Mouse (Mus musculus): ENCODE measurements around the gene Nat8f6. TPM values are rescaled to one million over a fixed set of nuclear protein-coding genes. Genes with fewer than 3 reads are reported as not detected.

Nat8f6 gene
- polyA plus RNA-seq (2015; fragmentation: Illumina TruSeq; extraction: RNeasy Lipid Tissue Mini Kit (QIAGEN cat#74804); ENCODE audit: low read depth, low replicate concordance), result 0.98 TPM

GRCm38 (mm10) chr6:85820837-85821236 is at the start of gene Nat8f6, which contains the start of gene Nat8f5:
Gene Nat8f6 (minus strand): TSS chr6:85820954.
Gene Nat8f5 (minus strand): TSS chr6:85820972.

DNA sequence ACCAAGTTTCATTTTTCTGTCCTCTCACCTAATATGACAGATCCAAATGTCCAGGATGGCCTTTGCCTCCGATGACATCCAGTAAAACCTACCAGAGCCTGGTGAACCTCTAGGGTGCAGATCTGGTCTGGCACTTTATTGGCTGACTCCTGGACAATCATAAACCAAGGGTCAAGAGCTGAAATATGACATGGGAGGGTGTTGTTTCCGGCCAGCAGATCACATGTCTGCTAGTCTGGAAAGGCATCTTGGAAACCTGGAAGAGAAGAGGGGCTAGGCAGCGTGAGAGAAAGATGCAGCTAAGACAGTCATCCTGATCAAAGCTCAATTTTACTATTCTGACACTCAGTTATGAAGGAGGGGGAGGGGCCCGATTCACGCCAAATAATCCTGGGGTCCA is 48.3 kb upstream of the Nat8f6 start, which contains the start of gene Nat8f2:
Nat8f2 (minus strand) TSS at position 153 of the 400 bp plus-strand sequence.

DNA sequence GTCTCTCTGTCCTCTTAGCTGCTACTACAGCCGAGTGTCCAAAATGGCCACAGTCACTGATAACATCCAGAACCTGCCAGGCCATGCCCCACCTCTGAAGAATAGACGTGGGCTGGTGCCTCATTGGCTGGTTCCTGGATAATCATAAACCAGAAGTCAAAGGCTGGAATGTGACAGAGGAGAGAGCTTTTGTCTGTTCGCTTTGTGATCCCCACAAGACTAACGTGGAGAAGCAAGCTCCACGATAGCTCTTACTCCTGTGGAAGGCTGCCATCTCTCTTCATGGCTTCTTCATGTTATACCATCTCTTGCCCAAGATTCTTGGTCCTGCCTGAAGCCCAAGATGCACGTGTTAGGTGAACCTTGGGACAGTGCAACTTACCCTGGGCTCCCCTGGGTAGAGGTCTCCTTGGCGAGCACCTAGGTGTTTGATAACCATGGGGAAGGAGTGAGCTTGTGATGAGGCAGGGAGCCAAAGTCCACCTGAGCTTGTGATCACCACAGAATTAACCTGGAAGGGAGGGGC is 11.1 kb upstream of the Nat8f6 start, which contains the start of gene Nat8:
Nat8 (minus strand) TSS at position 287 of the 526 bp plus-strand sequence.

GRCm38 (mm10) chr6:85765532-85765931 is 55.2 kb downstream of the Nat8f6 start, which contains the start of gene Nat8f3:
Gene Nat8f3 (minus strand): TSS chr6:85765754.

Other genes with a start within 250 kb of the Nat8f6 start
- gene Alms1, start 233.4 kb downstream of the Nat8f6 start, polyA plus RNA-seq (2015; fragmentation: Illumina TruSeq; extraction: RNeasy Lipid Tissue Mini Kit (QIAGEN cat#74804); ENCODE audit: low read depth, low replicate concordance), result 3.9 TPM
- gene Nat8f7, start 107.7 kb downstream of the Nat8f6 start, polyA plus RNA-seq (2015; fragmentation: Illumina TruSeq; extraction: RNeasy Lipid Tissue Mini Kit (QIAGEN cat#74804); ENCODE audit: low read depth, low replicate concordance), result 1.00 TPM
- 11.6 TPM for gene Nat8f3, start 55.2 kb downstream of the Nat8f6 start, polyA plus RNA-seq (2015; fragmentation: Illumina TruSeq; extraction: RNeasy Lipid Tissue Mini Kit (QIAGEN cat#74804); ENCODE audit: low read depth, low replicate concordance)
- 5.1 TPM for gene Nat8f5, start within 50 bp of the Nat8f6 start, polyA plus RNA-seq (2015; fragmentation: Illumina TruSeq; extraction: RNeasy Lipid Tissue Mini Kit (QIAGEN cat#74804); ENCODE audit: low read depth, low replicate concordance)
- gene Nat8, start 11.1 kb upstream of the Nat8f6 start, polyA plus RNA-seq (2015; fragmentation: Illumina TruSeq; extraction: RNeasy Lipid Tissue Mini Kit (QIAGEN cat#74804); ENCODE audit: low read depth, low replicate concordance), result 4.3 TPM
- 0.22 TPM for gene Nat8f2, start 48.2 kb upstream of the Nat8f6 start, polyA plus RNA-seq (2015; fragmentation: Illumina TruSeq; extraction: RNeasy Lipid Tissue Mini Kit (QIAGEN cat#74804); ENCODE audit: low read depth, low replicate concordance)
- 12.3 TPM for gene Nat8f4, start 83.9 kb upstream of the Nat8f6 start, polyA plus RNA-seq (2015; fragmentation: Illumina TruSeq; extraction: RNeasy Lipid Tissue Mini Kit (QIAGEN cat#74804); ENCODE audit: low read depth, low replicate concordance)
- gene Tprkb, start 90.9 kb upstream of the Nat8f6 start, polyA plus RNA-seq (2015; fragmentation: Illumina TruSeq; extraction: RNeasy Lipid Tissue Mini Kit (QIAGEN cat#74804); ENCODE audit: low read depth, low replicate concordance), result 133 TPM
- gene Nat8f1, start 94.7 kb upstream of the Nat8f6 start, polyA plus RNA-seq (2015; fragmentation: Illumina TruSeq; extraction: RNeasy Lipid Tissue Mini Kit (QIAGEN cat#74804); ENCODE audit: low read depth, low replicate concordance), result 41.6 TPM
- gene Dusp11, start 140.7 kb upstream of the Nat8f6 start, polyA plus RNA-seq (2015; fragmentation: Illumina TruSeq; extraction: RNeasy Lipid Tissue Mini Kit (QIAGEN cat#74804); ENCODE audit: low read depth, low replicate concordance), result 62.3 TPM
- gene Figla, start 195.2 kb upstream of the Nat8f6 start, polyA plus RNA-seq (2015; fragmentation: Illumina TruSeq; extraction: RNeasy Lipid Tissue Mini Kit (QIAGEN cat#74804); ENCODE audit: low read depth, low replicate concordance), result not detected
- gene Add2, start 207.7 kb upstream of the Nat8f6 start, polyA plus RNA-seq (2015; fragmentation: Illumina TruSeq; extraction: RNeasy Lipid Tissue Mini Kit (QIAGEN cat#74804); ENCODE audit: low read depth, low replicate concordance), result 105 TPM